Mouse (Mus musculus) intestine, embryonic 15.5 days (tissue): ENCODE results near the gene Fut8. TPM values are rescaled to one million over a fixed set of nuclear protein-coding genes. Genes with fewer than 3 reads are reported as not detected.
"Not testable (repeated sequence)": the region's sequence is repeated elsewhere in the genome, so short reads cannot be mapped to it uniquely, and the experiment has no call there.

Experiments used
- ATAC-seq: fragments of 200-750 bp; cut with Nextera tagmentation; 2 replicates; pipeline ENCODE4 v1.8.0; 2017; ENCODE audit warnings: moderate TSS enrichment, moderate library complexity
- H3K27ac ChIP-seq: fragments of 300-500 bp; sonication (generic); 2 replicates; pipeline ENCODE4 v1.5.1; 2015; ENCODE audit warnings: mild to moderate bottlenecking, inconsistent platforms
- H3K27me3 ChIP-seq: fragments of 300-500 bp; sonication (generic); replicated peaks from 2 replicates; pipeline ENCODE4 v1.6.1; 2015; ENCODE audit warnings: inconsistent platforms
- H3K36me3 ChIP-seq: fragments of 300-500 bp; sonication (generic); 2 replicates; pipeline ENCODE4 v1.6.1; 2015; ENCODE audit warnings: inconsistent platforms
- H3K4me1 ChIP-seq: fragments of 300-500 bp; sonication (generic); replicated peaks from 2 replicates; pipeline ENCODE4 v1.6.1; 2015; ENCODE audit warnings: inconsistent platforms
- H3K4me2 ChIP-seq: fragments of 300-500 bp; sonication (generic); replicated peaks from 2 replicates; pipeline ENCODE4 v1.6.1; 2015; ENCODE audit warnings: mild to moderate bottlenecking, inconsistent platforms
- H3K4me3 ChIP-seq: fragments of 300-500 bp; sonication (generic); replicated peaks from 2 replicates; pipeline ENCODE4 v1.5.1; 2015; ENCODE audit warnings: inconsistent platforms
- H3K9ac ChIP-seq: fragments of 300-500 bp; sonication (generic); 2 replicates; pipeline ENCODE4 v1.6.1; 2015; ENCODE audit warnings: inconsistent platforms
- H3K9me3 ChIP-seq: fragments of 300-500 bp; sonication (generic); 2 replicates; pipeline ENCODE4 v1.6.1; 2016; ENCODE audit warnings: inconsistent platforms
- WGBS: fragments of 180-500 bp; shearing (Covaris S2); methylation state at CpG from one replicate; pipeline ENCODE4 v1.1.7; 2015; 5-methylcytosine and 5-hydroxymethylcytosine counted together
- polyA plus RNA-seq: library from polyadenylated mRNA; unstranded; fragments of >200 nt; fragmentation: Nextera tagmentation; extraction: Ambion mirVana; gene quantifications from 2 replicates; pipeline ENCODE4 v1.2.1, GENCODE M21; 2015

Fut8 gene
- polyA plus RNA-seq, 1 experiment from 2014 or later: 21.4 TPM

DNA sequence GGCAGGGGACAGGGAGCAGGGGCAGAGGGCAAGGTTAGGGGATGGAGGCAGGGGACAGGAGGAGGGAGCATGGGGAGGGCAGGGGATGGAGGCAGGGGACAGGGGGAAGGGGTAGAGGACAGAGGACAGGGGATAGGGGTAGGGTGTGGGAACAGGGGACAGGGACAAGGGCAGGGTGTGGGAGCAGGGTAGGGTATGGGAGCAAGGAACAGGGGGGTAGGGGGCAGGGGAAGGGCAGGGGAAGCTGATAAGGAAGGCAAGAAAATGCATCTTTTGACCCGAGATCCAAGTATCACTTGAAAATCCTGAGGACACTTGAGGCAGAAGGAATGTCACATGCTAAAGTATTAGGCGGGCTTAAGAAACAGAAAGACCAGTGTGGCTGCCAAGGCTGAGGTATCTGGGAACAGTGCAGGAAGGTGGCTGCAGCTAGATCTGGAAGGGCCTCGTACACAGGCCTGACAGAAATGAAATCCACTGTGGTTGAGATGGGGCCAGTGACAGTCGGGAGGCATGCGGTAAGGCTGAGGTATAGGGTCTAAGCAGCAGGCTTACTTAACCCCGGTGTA is 281.7 kb downstream of the Fut8 start:
- no peaks in the 10 kb centered on the region for H3K4me1 ChIP-seq
- no peak overlapping the region for H3K27ac ChIP-seq
- no peak overlapping the region for H3K9ac ChIP-seq
- H3K4me3 ChIP-seq: no peak overlapping the region
- 78% methylated on average over 6 of the region's 6 CpGs for WGBS
- no peaks in the 10 kb centered on the region for H3K9me3 ChIP-seq
- H3K27me3 ChIP-seq: no peaks in the 10 kb centered on the region
- no peak overlapping the region for H3K4me2 ChIP-seq
- ATAC-seq: no peak
- no peaks in the 10 kb centered on the region for H3K36me3 ChIP-seq

DNA sequence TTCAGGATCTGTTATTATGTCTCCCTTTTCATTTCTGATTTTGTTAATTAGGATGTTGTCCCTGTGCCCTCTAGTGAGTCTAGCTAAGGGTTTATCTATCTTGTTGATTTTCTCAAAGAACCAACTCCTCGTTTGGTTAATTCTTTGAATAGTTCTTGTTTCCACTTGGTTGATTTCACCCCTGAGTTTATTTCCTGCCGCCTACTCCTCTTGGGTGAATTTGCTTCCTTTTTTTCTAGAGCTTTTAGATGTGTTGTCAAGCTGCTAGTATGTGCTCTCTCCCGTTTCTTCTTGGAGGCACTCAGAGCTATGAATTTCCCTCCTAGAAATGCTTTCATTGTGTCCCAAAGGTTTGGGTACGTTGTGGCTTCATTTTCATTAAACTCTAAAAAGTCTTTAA is 286.1 kb downstream of the Fut8 start:
- H3K4me1 ChIP-seq, H3K4me2 ChIP-seq, ATAC-seq, H3K27ac ChIP-seq, H3K27me3 ChIP-seq, H3K9ac ChIP-seq, H3K9me3 ChIP-seq, H3K36me3 ChIP-seq, H3K4me3 ChIP-seq: not testable (repeated sequence)
- WGBS: 88% methylated on average over 4 of the region's 4 CpGs
